Mouse (Mus musculus) kidney, embryonic 14.5 days (tissue): Measurements from ENCODE around the gene Olfr675. TPM values are rescaled to one million over a fixed set of nuclear protein-coding genes. Genes with fewer than 3 reads are reported as not detected.

Experiments
- polyA plus RNA-seq: library from polyadenylated mRNA; unstranded; fragments of >200 nt; fragmentation: Nextera tagmentation; extraction: Ambion mirVana; gene quantifications from 2 replicates; pipeline ENCODE4 v1.2.1, GENCODE M21; 2014

The Olfr675 gene
- polyA plus RNA-seq, 1 experiment from 2014 or later, result not detected

Other genes starting within 250 kb of the Olfr675 start
- gene Usp17lb, start 185.9 kb downstream of the Olfr675 start, polyA plus RNA-seq, result not detected in 2 replicates
- gene Usp17la, start 171.5 kb downstream of the Olfr675 start, polyA plus RNA-seq, result not detected in 2 replicates
- gene Olfr665, start 150.4 kb downstream of the Olfr675 start, polyA plus RNA-seq, result not detected in 2 replicates
- not detected in 2 replicates for gene Olfr666, start 132.5 kb downstream of the Olfr675 start, polyA plus RNA-seq
- not detected in 2 replicates for gene Olfr667, start 107.0 kb downstream of the Olfr675 start, polyA plus RNA-seq
- not detected in 2 replicates for gene Olfr668, start 100.4 kb downstream of the Olfr675 start, polyA plus RNA-seq
- not detected in 2 replicates for gene Olfr669, start 94.2 kb downstream of the Olfr675 start, polyA plus RNA-seq
- gene Olfr670, start 65.8 kb downstream of the Olfr675 start, polyA plus RNA-seq, result not detected in 2 replicates
- gene Olfr671, start 49.3 kb downstream of the Olfr675 start, polyA plus RNA-seq, result not detected in 2 replicates
- gene Olfr672, start 26.4 kb downstream of the Olfr675 start, polyA plus RNA-seq, result not detected in 2 replicates
- gene Olfr676, start 4.2 kb upstream of the Olfr675 start, polyA plus RNA-seq, result not detected in 2 replicates
- not detected in 2 replicates for gene Olfr677, start 22.9 kb upstream of the Olfr675 start, polyA plus RNA-seq
- gene Olfr678, start 36.0 kb upstream of the Olfr675 start, polyA plus RNA-seq, result not detected in 2 replicates
- gene Olfr679, start 52.7 kb upstream of the Olfr675 start, polyA plus RNA-seq, result not detected in 2 replicates
- gene Olfr680-ps1, start 64.4 kb upstream of the Olfr675 start, polyA plus RNA-seq, result not detected in 2 replicates
- not detected in 2 replicates for gene Olfr681, start 88.4 kb upstream of the Olfr675 start, polyA plus RNA-seq
- not detected in 2 replicates for gene Olfr683, start 118.6 kb upstream of the Olfr675 start, polyA plus RNA-seq
- not detected in 2 replicates for gene Olfr684, start 135.2 kb upstream of the Olfr675 start, polyA plus RNA-seq
- gene Olfr685, start 157.6 kb upstream of the Olfr675 start, polyA plus RNA-seq, result not detected in 2 replicates
- gene Olfr686, start 179.0 kb upstream of the Olfr675 start, polyA plus RNA-seq, result not detected in 2 replicates